Mouse (Mus musculus) stomach, postnatal 0 days (tissue): ENCODE measurements around the gene Rpp30.

ENCODE experiments used
- CTCF ChIP-seq: IDR thresholded peaks from 2 replicates; pipeline ENCODE4 v1.5.1; 2016; ENCODE audit warnings: antibody characterized with exemption, low read depth, mild to moderate bottlenecking, moderate library complexity
- EP300 ChIP-seq: optimal IDR thresholded peaks from 2 replicates; pipeline ENCODE3; 2016; ENCODE audit warnings: antibody characterized with exemption

DNA sequence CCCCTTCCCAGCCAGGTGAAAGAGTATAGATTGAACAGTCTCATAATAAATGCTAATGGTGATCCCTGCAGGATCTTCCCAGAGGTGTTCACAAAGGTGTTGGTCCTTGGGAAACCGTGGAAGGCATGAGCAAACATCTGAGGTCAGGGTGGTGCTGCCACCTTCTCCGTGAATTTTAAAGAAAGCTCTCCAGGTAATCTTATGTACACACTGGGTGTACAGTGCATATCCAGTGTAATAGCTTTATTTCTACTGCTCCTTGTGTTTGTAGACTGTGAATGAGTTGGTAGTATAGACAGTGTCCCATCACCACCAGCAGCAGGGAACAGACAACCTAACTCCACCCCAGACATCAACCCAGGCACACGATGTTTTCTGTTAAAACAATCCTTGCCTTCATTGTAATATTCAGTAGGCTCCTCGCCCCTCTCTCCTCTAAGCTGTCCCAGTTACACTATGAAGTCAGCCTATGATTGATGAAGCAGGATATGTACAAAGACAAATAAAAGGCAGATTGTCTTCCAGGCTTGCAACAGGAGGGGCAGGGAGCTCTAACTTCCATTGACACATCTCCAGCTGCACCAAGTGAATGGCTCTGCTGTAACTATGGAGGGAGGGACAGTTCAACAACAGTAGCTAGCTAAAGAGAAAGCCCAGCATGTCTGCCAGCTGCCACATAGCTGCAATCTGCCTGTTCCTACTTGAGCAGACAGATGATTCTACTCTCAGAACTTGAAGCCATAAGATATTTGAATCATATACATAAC, 66.9 kb downstream of the Rpp30 start:
- TF ChIP-seq CTCF: no peak
- TF ChIP-seq EP300: no peak
